Mouse (Mus musculus): Measurements from ENCODE around the gene Eefsec.
A peak's percentile ranks its signal among the peaks of the same experiment; 100 is the strongest.

Eefsec gene

DNA sequence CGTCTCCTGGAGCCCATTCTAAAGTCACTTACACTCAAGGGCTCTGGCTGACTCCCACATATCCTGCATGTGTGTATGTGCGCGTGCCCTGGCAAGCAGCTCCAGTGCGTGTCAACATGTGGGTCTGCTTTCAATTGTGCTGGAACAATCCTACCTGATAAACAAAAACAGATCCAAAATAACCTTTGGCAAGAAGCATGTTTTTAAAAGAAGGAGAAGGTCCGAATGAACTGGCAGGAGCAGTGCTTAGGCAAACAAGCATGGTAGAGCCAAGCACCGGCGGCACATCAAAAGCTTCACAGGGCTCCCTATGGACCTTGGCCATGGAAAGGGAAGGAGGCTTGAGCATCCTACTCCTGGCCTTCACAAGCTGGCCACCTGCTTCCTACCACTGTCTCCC is 105.6 kb downstream of the Eefsec start:
- DNase-seq = no peak

DNA sequence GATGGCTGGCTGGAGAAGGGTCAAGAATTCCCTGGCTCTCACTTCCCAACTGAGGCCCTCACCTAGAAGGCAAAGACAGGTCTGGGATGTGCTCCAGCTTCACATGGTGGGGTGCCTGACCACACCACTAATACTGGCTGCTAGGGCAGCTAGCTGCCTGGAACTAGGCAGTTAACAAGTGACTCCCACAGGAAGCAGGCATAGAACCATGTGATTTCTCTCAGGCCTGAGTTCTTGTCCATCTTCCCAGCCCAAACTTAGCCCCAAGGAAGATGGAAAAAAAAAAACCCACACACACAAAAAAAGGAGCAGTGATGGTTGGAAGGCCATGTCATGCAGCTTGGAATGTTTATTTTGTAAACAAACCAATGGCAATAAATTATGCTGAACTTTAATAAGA is 117.0 kb downstream of the Eefsec start:
- no peak for DNase-seq

DNA sequence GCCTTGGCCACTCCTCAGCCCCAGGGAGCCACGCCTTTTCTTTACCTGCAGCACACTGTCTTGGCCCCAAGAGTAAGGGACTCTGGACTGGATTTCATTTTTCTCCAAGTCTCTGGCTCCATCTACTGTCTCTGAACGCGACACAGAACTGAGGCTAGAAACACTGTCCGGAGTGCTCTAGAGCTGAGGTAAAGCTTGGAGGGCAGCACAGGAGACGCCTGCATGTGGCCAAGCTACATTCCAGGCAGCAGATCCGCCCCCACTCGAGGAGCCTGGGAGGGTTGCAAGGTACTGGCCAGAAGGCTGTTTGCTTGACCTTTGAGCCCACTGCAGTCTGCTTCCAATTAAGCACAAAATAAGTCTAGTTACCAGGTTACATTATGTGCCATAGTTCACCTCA is 124.5 kb downstream of the Eefsec start:
- peak; percentile 60 for DNase-seq

DNA sequence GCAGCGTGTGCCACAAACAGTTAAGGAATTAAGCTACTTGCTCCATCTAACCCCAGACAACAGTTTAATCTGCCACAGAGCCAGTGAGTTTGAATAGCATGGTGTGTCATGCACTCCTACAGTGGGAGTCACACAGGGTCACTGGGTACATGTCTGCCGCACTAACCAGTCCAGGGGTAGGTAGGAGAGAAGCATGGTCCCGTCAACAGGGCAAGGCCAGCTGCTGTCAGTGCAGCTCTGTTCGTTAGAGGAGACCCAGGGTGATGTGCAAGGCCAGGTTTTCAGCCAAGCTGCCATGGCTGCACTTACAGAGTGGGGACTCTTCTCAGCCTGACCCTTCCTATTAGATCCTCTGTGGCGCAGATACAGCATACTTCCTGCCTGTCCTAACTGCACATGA is 125.1 kb downstream of the Eefsec start:
- DNase-seq = no peak

DNA sequence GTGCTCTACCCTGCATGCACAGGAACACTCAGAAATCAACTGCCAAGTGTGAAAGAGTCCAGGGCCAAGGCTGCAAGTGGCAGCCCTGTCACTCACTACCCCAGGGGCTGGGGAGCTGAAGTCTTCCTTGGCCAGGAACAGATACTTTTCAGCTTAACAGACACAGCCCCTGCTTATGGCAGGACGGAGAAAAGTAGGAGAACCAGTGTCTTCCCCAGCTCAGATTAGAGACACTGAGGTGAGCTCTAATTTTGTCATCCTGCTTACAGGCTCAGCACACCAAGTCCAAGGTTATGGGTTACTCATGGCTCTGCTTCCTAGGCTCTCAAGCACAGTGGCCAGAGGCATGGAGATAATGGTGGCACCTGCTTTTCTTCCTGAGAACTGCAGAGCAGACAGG is 126.6 kb downstream of the Eefsec start:
- DNase-seq = no peak

DNA sequence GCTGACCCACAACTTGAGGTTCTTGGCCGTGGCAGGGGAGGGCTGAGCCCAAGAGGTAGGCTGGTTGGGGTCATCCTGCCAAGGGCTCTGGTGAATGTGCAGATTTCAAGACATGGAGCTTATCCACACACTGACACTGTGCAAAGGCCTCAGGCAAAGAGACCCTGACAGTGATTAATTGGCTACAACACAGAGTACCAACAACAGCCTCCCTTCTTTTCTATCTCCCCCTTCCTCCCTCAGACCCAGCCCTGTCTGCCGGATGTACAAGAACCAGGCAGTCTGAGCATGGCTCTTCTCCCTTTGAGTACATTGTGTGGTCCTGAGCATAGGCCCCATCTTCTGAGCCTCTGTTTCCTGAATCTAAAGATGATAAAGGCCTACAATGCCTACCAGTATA is 131.0 kb downstream of the Eefsec start:
- no peak for DNase-seq

DNA sequence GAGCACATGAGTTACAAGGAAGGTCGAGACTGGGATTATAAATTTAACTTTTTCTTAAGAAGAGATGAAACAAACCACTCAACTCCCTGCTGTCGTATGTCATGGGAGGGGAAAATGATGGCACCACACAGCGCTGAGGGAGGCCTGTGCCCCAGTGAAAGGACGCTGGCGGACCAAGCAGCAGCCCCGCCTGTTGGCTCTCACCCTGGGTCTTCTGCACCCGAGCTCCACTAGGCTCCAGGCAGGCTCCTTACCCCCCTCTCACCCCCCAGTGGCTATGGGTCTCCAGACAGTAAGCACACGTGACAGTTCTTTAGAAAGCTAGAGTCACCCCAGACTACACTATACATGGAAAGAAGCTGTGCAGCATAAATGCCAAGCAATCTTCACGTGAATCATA is 132.4 kb downstream of the Eefsec start:
- DNase-seq = no peak

DNA sequence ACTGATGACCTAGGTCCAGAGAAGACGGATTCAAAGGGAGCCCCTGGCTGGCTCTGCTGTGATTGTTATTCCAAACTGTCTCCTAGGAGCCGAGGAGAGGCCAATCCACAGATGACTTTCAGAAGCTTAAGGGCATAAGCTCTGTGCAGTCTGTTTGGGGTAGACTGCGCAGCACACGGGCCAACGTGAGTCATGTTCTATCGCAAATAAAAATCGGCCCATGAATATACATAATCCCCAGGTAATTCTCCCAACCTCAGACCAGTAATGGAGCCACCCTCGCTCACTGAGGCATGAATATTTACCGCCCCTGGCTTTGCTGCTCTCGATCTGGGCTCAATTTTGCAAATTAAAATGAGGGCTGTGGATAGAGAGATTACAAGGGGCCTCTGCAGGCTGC is 134.7 kb downstream of the Eefsec start:
- no peak for DNase-seq

DNA sequence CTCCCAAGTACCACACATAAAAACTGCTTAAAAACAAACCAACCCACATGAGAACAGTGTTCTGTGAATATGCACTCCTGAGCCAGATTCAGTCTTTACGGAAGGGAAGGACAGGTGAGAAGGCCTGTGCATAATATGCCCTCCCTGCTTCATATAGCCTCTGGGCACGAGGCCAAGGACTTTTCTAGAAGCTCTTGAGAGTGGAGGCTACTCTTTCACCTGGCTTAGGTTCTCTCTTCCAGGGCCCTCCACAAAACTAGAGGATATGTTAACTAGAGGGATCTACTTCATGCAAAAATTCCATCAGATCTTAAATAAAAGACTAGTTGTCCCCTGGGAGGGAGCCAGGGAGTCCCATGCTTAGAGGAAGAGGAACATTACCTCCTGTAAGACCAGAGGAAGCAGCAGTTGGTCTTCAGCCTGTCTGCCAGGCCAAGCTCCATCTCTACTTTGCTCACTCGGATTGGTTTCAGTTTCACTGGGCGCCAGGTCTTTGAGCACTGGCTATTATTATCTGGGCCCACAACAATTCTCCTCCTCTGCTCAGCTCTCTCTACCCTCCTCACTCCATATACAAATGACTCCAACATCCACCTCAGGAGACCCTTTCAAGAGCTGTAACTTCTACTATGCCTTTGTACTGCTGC is 140.1 kb downstream of the Eefsec start:
- peak; percentile 10 for DNase-seq

DNA sequence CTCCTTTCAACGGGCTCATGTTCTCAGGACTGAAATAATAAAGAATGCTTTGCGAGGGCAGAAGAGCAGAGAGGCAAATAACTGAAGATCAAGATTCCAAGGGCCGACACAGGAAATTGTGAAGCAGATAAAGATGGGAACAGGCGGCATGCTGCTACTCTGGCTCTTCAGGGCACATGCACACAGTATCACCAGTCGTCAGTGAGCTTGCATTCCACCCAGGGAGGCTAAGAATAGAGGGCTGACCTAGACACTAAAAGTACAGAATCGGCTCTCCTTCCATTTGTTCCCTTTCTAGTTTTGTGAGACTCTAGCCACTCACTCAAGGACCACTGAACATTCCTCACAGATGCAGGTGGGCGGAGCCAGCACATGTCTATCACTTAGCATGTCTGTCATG is 145.1 kb downstream of the Eefsec start:
- DNase-seq = no peak

DNA sequence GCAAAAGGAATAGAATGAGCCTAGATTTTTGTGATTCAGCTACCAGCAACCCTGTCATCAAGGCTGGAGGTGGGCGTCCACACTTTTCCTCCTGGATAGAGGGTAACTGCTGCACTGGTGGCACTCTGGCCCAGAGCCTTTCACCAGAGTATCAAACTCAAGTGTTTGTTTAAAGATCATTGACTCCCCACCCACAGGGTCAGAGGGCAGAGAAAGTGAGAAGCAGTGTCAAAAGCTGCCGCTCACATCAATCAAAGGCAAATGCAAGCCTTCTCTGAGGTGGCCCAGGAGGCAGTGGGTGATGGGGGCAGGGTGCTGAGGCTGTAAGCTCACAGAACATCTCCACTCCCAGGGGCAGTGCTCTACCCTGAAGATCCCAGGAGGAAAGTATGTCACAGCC is 146.8 kb downstream of the Eefsec start:
- no peak for DNase-seq

DNA sequence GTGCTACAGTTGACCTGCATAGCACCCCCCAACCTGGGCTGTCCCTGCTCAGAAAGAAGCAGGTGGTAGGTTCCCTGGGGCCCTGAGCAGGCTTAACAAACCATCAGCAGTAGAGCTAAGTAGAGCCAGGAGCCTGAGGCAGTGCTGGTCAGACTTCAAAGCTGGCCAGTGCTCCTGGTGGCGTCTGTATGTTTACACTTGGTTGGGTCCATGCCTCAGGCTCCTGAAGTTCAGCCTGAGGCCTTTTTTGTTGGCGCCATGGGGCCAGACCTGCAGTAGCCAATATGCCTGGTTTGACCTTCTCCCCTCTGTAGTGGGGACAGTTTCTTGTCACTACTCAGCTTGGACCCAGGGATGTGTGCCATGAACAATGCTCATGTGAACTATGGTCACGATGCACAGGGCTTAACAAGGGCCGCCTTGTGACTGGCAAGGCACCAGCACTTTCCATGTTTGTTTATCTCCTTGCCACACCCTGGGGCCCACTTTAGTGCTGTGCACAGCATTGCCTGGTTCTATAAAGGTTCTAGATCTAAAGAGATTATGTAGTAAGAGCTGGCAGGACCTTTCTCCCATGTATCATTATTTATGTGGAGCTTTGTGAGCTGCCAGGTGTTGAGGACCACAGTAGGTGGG is 153.9 kb downstream of the Eefsec start:
- no peak for DNase-seq

DNA sequence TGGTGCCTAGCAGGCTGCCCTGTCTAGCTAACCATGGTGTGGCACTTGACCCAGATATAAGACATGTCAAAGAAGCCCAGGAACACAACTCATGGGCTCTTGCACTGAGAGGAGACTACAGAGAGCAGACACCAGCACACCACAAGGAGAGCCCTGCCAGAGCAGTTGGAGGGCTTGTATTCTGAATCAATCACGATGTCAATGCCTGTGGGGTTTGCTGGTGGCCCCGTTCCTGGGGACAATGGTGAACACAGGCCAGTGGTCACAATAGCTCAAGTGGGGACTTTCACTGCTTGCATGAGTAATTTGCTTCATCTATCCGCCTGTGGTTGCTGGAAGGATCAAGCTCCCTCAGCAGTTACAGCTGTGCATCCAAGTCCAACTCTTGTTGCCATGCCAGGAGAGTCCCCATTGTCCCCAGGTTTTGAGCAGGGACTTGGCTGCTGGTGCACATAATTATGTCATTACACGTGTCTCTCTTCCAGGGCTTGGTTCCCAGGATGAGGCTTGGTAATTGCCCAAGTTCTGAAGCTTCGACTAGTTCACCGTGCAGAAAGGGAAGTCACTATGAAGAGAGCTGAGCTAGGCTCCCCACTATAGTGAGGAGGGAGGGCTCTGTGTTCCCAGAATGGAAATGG is 156.1 kb downstream of the Eefsec start:
- DNase-seq = no peak

DNA sequence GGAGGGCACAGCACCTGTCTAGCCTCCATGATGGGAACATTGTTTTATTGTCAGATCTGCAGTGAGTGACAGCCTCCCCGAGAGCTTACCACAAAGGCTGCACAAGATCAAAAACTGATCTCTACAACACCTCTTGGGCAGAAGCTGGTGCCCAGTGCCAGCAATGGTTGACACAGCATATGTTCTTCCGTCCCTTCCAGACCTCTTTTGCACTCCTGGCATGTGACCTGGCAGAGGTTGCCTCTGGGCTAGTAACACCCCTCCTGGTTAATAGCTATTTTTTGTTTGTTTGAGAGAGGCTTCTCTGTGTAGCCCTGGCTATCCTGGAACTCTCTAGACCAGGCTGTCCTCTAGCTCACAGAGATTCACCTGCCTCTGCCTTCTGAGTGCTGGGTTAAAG is 168.2 kb downstream of the Eefsec start:
- DNase-seq = no peak

DNA sequence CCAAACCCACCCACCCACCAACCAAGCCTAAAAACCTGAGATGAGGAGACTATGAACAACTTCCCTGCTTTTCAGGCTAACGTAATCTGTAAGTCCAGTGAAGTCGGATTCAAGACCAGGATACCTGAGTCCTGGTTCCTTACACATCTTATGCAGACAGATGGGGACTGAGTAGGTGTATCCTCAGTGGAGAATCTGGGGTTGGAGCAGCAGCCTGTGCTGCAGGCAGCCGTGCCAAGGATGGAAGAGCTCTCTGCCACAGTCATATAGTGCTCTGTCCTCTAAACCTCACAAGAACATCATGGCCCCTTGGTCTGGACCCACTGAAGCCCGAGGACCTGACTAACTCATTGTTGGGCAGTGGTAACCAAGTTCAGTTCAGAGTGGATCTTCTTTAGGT is 169.1 kb downstream of the Eefsec start:
- DNase-seq = no peak

DNA sequence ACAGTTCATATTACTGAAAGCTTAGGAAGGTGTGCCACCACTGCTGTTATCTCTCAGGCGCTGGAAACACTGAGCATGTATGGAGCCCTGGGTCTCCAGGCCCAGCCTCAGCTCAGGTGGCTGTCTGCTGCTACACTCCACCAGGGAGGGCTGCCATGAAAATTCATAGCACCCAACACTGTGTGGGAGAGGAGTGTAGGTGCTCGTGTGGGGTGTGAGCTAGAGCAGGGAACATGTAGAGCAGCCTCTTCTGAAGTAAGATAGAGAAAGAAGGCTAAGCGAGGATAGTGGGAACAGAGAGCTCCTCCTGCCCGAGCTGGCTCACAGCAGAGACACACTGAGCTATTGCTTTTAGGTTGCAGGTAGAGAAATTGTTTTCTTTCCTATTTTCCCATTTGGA is 170.1 kb downstream of the Eefsec start:
- DNase-seq = no peak

DNA sequence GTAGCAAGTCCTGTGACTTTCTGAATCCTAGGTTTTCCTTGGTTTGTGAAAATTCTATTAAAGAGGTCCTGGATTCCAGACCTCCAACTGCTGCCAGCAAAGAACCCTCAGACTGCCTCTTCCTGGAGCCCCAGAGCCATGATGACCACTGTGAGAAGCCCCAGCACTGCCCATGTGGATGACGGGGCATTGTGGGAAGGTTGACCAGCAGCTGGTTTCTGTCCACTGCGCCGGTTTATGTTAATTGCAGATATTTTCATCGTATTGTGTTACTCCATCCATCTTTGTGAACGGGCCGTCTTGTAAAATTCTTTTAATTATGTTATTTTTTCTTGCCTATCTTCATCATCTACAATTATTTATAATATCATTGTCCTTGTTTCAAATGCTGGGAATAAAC is 171.7 kb downstream of the Eefsec start:
- DNase-seq = no peak

DNA sequence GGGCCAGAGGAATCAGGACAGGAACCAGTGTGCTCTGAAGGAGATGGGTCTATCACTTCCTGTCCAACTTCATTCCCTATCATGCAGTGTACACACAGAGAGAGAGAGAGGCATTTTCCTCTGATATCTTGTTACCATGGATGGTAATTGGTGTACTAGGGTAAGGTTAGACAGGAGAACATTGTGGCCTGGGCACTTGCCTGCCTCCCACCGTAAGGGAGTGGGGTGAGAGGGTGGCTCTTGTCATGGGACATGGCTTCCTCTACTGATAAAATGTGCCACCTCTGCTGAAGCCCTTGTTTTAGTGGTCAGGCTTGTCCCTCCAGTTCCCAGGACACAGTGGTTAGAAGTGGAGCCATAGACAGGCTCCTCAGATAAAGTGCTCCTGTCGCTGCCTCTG is 178.4 kb downstream of the Eefsec start:
- DNase-seq = no peak

DNA sequence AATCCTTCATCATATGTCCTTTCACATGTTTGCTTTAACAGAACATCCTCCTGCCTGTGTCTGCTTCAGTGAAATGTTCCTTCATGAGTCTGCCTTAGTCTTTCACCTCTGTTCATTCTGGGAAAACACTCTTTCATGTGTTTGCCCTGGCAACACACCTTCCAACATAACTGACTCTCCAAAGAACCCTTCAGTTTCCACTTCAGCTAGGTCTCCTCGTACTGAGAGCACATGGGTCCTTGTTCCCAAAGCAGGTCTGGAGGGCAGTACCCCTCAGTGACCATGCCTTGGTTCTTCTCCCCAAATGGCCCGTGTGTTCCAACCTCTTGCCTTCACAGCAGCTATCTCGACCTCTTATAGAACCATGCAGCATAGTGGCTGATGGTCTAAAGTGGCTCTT is 179.3 kb downstream of the Eefsec start:
- no peak for DNase-seq

DNA sequence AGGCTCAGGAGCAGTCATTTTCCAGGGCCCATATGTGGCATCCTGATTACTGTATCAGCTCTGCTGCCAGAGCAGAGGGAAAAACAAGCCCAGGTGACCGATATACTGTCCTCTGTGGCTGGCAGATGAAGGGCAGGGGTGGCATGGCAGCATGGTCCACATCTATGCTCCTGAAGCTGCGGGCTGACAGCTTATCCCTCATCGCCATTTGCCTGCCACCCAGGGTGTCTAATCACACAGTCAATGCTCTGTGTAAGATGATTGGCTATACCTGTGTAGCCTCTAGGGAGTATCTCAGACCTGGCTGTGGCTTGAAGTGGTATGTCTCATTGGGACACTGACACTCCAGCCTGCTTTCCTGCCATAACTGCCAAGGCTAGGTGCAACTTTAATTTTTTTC is 180.3 kb downstream of the Eefsec start:
- DNase-seq = no peak

DNA sequence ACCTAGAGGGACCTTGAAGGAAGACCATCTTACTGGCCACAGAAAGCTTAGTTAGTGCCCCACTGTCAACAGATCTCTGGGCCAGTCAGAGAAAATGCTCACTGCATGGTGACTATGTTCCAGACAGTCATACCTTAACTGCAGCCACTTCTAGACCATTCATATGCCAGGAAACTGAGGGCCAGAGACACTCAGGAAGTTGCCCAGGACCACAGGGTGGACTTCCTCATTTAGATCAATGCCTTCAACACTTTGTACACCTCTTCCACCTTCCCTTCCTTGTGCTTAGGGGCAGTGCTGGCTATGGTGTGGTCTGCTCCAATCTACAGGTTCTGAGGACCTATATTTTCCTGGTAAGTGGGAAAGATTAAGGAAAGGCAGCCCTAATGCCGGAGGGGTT is 181.0 kb downstream of the Eefsec start:
- DNase-seq = no peak

DNA sequence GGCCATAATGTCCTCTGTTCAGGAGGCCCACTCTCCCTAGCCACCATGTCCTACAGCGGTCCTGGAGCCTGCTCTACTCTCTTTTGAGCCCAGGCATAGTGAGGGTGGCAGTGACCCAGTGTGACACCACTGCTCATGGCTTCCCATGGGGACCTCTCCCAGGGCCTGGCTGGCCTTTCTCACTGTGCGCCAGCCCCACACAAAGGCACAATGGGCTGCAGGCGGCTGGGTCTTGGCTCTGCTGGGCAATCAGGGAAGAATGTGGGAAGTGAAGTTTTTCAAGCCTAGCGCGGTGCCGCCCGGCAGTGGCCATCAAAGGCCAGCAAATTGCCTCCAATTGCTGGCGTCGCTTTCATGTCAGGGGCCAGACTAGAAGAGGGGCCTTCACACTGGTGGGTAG is 184.2 kb downstream of the Eefsec start:
- DNase-seq = no peak

DNA sequence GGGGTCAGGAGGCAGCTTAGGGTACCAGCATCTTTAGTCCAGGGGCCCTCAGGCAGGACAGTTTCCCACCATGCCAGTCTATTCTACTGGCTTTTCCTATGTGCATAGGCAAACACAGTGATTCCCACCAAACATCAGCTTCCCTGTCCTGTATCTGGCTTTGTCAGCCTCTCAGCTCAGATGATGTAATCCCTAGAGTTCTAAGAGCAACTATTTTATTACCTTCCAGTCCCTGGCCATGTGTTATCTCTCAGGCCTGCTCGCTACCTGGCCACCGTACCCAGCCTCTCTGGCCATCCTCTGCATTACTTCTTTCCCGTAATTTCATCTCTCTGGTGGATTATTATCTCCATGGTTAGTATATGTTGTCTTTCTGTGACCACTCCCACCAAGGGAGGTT is 185.7 kb downstream of the Eefsec start:
- no peak for DNase-seq

DNA sequence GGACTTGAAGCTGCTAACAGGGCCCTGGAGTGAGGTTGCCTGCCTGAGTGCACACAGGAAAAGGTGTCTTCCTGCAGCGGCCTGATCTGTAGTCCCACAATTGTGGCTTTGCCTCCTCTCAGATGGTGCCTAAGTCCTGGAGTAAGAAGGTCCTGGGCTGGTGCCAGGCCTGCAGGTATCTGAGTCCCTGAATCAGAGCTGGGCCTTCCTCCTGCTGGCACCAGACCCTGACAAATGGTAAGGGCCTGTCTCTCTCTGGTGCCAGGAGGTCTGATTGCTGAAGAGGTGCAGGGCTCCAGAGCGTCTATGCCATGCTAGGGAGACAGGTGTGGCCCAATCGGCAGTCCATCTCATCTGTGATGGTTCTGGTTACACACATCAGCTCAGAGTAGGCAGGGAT is 186.7 kb downstream of the Eefsec start:
- DNase-seq = no peak

DNA sequence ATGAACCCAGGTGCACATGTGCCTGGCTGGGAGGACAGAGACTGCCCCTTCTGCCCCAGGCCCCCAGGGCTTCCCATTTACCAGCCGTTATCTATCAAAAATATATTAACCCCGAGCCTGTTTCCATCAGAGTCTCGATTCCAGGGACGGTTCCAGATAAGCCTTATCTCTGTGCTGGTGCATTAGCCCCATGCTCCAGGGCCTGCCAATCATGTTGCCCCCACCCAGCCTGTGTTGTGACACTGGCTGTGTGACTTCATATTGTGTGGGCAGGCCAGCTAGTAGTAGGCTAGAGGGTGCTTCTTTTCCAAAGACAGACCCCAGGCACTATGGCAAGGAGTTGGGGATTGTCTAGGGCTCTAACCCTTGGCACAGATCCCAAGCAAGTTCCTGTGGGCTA is 190.9 kb downstream of the Eefsec start:
- DNase-seq = no peak

Data from lung, postnatal 14 days (tissue).